Mouse (Mus musculus): ENCODE measurements around the gene Stard13.

Stard13 gene

DNA sequence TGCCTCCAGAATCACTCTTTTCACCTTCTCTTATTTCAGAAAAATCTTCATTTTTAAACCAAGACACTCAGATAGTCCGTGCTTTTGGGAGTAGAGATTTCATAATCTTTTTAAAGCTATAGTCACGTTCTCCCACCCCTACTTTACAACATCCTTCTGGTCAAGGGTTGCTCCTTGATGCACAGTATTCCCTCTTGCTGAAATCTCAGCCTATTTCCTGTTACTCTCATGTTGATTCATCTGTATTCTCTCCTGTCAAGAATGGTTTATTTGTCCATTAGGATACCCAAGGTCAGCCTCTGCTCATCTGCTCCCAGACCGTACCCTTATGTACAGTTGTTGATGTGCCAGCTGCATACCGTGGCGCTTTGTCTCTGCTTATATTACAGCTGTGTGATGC, 89.7 kb downstream of the Stard13 start:
- intact Hi-C loops (cut with DNase I), result no loop called here

DNA sequence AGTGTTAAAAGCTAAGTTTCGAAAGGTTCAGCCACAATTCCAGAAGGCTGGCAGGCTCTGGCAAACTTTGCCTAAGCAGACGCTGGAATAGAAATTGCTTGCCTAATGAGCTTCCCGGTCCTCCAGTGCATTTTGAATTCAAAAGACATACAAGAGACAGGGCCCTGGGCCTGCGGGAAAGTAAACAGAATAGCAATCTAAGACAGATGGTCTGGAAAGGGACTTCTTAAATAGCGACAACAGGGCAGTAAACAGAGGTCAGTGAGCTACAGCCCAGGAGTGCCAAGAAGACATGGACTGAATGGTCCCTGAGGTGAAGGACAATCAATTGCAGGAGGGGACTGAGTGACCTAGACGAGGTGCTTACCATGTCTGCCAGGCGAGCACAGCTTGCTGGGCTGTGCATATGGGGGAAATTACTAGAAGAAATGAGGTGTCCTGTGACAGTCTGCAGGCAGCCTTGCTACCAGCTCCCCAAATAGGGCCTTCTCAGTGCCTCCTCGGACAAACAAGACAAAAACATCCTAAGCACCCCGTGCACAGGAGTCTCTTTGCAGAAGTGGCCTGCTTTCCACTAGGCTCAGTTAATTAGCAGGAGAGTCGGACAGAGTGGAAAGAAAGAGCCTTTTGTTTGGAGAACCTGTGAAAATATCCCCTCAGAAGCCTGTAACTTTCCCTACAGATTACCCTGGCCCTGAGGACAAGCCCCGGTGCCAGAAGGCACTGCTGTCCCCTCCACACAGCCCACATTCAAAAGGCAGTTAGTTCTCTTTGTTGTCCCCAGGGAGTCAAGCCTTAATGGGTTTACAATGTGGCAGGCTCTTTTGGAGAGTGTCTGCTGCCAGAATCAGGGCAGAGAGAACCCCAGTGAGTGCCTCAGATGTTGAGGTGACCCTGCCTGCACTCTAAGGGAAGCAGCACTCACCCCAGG, 90.7 kb downstream of the Stard13 start:
- intact Hi-C loops (cut with DNase I), result no loop called here

DNA sequence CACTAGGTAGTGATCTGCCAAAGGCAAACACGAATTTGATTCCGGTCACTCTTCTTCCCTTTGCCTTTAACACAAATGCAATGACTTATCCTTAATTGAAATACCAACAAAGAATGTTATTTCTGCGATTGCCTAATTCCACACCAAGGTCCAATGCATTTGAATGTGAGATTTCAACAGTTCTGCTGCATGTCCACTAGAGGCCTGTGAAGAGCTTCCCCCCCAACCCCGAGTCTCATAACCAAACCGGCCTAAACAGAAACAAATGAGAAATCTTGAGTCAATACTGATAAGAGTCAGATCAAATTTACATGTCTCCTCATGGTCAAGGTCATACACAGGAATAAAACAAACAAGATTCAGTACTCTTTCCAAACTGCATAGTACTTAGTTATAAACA, 91.4 kb downstream of the Stard13 start:
- intact Hi-C loops (cut with DNase I), result no loop called here

DNA sequence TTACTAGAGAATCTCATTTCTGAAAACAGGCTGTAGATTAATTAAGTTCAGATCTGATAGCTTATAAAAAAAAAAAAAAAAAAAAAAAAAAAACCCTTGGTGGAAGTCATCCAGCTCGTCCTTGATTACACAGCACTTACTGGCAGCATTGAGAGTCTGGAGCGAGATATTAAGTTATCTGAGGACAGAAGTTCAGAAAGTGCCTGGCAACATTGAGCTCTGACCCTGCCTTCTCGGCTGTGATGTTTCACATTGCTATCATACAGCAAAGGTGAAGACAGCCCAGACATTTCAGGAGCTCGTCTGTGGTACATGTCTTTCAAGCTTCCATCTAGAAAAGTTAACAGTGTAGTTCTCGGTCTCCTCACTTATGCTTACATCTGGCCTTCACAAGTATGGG, 95.7 kb downstream of the Stard13 start:
- intact Hi-C loops (cut with DNase I), result no loop called here

DNA sequence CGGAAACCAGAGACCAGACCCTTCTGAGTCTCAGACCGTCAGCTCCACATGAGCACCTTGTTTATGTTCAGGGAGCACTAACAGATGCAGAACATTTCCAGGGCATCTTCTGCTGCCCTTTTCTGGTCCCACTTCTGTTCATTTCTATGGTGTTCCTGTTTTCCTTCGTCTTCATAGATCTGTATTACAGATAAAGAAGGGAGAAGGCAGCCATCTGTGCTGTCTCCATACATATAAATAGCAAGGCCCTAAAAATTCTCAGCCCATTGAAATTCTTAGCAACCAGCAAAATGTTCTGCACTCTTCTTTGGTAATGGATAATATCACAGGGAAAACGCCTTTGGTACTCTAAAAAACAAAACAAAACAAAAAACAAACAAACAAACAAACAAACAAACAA, 96.3 kb downstream of the Stard13 start:
- intact Hi-C loops (cut with DNase I), result no loop called here

DNA sequence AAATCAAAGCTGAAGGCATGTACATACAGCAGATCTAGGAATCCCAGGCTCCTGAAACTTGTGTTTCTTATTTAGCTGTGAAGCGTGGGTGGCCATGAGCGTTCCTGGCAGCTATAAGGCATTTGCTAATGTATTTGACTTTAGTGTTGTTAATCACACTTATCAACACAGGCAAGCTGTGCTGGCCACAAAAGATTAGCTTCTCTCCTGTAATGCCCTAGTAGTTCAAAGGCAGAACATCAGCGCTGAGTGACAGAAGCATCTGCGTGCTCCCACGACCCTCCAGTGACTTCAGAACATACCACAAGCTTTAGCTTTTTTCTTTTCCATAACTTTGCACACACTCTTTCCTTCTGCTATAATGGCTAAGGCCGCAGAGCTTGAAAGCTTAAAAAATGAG, 97.7 kb downstream of the Stard13 start:
- intact Hi-C loops (cut with DNase I), result no loop called here

DNA sequence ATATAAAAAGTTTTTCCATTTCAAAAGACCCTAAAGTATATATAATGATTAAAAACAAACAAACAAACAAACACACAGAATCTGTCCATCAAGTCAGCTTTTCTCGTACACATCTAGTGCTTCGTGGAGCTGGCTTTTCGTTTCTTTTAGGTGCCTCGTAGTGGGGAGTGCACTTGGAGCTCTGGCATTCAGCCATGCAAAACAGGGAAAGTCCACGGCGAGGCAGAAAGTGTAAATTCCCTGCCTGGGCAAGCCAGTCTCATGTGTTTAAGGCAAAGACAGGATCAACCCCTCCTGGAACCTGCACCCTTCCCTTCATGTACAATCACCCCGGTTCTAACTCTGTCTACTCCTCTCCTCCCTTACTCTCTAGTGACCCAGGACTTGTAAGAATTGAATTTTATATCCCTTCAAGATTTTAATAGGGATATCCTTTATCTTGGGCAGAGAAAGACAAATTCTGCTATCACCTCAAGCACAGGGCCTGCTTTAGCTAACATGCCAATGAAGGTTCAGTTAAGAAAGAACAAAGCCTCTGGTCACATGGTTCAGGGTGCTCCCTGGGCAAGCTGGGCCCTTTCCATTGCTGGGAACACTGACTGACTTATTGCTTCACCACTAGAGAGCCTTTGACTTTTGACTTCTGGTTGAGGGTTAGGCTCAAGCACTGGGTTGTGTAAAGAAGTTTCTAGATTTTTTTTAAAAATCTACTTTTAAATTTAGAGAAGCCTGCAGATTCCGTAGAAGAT, 98.4 kb downstream of the Stard13 start:
- intact Hi-C loops (cut with DNase I), result no loop called here

DNA sequence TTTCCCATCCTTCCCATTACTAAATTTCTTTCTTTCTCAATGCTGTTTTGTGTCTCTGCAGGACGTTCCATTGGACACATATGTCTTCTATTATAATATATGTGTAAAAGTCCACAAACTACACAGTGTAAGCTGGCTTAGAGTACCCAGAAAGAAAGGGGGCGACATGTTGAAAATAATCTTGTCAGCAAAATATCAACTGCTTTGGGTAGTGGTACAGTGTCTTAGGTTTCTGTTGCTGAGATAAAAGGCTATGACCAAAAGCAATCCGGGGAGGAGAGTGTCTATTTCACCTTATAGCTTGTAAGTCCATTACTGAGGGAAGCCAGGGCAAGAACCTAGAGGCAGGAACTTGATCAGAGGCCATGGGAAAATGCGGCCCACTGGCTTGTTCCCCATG, 99.4 kb downstream of the Stard13 start:
- intact Hi-C loops (cut with DNase I), result no loop called here

DNA sequence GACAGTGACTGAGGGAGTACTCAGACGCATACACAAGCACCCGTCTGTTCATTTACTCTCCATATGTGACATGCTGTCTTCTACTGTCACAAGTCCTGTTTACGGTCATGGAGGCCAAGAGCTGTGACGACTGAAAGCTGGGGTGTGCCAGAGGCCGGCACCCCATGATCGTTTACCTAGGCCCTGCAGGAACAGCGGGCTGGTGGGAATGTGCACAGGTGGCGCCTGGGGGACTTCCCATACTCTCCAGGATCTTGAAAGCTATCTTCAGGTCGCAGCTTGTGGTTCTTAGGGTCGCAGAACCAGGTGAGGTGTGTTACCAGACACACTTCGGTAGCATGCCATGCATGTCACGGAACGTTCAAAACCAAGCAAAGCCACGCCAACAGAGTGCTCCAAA, 99.9 kb downstream of the Stard13 start:
- intact Hi-C loops (cut with DNase I), result no loop called here

DNA sequence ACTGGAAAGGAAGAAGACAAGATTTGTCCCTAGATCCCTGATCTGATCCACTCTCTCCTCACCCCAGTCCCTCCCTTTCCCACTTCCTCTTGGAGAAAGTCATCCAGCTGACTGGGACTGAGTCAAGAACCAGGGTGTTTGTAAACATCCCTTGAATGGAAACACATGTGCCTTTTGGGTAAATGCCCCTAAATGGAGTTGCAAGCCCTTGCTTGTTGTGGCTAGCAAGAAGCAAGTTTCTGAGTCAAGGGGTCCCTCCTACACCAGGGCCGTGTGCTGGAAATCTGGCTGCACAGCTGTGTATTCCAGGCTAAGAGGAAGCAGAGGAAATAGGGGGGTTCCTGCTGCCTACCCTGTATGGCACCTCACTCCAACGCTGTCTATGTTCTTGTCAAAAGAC, 103.9 kb downstream of the Stard13 start:
- intact Hi-C loops (cut with DNase I), result no loop called here

DNA sequence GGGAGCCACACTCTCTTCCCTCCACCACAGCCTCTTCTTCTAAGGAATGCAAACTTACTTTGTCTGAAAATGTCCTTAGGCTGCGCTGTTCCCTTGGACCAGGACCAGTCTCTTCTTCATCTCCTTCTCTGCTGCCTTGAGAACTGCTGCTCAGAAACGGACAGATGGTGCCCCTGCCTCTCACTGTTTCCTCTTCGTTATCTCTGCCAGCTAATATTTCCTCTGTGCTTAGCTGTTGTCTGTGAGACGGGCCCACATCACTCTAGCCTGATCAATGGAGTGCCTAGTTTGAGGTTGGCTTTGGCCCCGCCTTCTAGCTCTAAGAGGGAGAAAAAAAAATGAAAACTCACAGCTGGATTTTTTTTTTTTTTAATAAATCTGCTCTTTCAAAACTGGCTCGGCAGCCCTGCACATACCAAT, 106.3 kb downstream of the Stard13 start:
- intact Hi-C loops (cut with DNase I), result no loop called here

DNA sequence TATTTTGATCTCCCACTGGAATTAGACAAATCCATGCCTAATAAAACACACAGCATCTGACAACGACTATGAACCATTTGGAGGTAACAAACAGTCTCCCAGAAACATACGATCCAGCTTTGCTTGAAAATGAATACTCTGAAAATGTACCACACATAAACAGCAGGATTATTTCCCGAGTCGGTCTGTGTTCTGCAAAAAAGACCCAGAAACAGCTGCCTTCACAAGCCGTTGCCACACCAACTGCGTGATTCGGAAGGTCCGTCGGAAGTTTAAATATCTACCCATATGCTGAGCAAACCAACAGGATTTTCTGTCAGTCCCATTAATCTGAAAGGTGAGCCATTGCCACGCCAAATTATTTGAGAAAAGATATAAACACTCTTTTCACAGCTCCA, 107.0 kb downstream of the Stard13 start:
- intact Hi-C loops (cut with DNase I), result no loop called here

DNA sequence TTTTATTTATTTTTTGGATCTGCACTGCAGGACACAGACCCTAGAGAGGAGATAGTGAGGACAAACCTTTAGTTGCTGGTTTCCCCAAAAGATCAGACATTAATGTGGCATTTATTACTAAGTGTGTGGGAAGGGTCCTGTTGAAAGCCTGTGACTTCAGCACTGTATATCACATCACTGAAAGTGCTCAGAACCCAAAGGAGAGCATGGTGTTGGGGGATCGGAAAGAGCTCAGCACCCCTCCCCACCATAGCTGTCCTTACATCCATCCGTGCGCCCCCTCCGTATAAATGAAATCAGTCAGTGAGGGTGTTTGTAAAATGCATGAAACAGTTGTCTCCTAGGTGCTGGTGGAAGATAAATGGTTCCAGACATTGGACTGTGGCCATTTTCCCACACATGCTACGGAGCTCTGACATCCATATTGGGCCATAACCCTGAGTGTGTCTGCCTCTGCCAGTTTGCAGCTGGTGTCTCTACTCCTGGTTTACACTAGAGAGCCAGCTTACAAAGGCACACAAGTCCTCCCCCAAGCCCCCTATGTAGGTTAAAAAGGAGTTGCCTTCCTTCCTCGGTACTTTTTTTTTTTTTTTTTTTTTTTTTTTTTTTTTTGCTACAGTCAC, 107.5 kb downstream of the Stard13 start:
- intact Hi-C loops (cut with DNase I), result no loop called here

DNA sequence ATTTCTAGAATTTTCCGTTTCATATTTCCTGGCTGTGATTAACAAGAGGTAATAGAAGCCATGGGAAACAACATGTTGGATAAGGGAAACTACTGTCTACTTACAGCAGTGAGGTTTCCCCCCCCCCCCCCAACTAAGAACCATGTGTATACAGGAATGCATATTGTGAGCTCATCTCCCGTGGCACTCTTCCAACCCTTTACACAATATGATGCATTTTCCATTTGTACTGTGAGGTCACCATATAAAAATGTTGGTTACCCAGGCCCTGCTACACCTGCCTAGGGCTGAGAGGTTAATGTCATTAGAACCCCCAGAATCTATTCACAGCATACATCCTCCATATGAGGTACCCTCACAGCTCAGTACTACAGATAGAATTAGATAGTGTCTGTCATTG, 115.8 kb downstream of the Stard13 start:
- intact Hi-C loops (cut with DNase I), result no loop called here

DNA sequence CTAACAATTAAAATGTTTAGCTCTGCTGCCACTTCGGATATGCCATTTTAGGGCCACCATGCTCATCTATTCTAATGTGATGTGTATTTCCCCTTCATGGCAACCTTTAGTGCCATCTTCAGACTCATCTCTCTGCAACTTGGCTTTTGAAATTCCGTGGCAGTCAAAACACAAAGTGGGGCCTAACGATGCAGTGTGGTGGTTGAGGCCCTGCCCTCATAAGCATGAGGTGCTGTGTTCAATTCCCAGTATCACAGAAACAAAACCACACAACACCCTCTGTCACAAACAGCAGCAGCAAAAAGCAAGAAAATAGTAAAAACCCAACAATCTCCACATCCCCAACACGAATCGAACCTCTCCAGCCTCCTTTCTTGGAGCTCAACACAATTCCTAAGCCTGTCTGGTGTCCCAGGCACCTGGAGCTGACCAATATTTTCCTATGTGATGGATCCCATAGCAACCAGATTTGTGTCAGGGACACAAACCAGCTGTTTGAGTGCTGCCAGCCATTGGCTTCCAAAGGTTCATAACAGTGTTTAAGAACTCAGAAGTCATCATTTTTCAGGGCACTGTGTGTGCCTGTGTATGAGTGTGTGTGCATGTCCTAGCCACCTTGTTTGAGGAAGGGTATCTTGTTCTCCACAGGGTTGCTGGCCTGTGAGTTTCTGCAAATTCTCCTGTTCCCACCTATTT, 117.3 kb downstream of the Stard13 start:
- intact Hi-C loops (cut with DNase I), result no loop called here

DNA sequence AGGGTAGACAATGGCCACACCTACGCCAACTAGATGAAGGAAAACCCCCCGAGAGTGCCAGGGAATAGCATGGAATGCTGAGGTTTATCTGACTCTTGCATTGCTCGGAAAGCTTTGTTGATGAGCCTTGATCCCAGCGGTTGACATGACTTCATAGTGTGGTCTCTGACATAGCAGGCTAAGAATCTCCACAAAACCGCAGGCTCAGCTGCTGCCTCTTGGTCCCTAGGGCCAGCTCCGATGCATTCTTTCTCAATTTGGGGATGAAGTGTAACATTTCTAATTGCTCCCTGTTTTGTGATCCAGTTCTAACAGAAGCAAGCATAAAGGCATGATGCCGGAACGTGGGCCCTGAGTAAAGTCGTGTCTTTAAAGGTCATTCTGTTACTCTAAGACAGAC, 120.9 kb downstream of the Stard13 start:
- intact Hi-C loops (cut with DNase I), result no loop called here

DNA sequence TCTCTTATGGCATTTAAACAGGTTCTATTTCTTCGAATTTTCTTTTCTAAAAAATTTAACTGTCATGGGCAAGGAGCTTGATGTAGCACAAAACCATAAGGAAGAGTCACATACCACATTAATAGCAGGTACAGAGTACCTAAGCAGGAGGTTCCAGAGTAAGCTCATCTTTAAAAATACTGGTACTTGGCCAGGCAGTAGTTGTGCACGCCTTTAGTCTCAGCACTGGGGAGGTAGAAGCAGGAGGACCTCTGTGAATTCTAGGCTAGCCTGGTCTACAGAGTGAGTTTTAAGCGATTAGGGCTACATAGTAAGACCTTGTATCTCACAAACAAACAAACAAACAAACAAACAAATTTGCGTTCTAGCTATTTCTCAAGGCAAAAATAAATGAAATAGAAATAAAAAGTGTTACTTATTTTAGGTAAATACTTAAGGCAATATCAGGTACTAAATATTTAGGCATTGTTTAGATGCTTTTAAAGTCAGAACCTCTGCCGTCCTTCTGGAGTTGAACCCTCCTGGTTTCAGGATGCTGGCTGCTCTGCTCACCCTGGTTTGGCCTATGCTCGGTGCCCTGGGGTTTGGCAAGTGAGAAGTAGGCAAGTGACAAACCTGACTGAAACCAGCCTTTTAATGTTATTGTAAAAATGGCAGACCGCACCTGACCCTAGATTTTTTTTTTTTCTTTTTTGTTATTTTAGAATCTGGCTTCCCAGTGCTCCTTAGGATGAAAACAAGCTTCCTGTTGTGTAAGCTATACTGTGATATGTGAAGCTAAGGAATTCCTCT, 122.4 kb downstream of the Stard13 start:
- intact Hi-C loops (cut with DNase I), result no loop called here

DNA sequence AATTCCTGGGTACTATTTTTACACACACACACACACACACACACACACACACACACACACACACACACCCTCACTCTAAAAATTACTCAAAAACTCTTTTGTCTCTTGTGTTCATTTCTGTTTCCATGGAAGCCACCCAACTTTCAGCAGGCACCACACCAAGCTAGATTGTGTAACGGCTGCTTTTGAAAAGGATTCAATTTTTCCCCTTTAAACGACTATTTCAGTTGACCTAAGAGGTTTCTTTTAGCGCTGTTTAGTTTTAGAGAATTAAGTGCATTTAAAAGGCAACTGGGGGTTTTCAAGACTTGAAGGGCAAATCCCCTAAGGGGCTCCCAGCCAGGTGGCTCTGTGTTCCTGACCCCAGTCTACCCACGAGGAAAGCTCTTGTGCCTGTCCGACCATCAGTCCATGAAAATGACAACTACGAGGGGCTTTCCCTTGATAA, 123.2 kb downstream of the Stard13 start:
- intact Hi-C loops (cut with DNase I), result no loop called here

DNA sequence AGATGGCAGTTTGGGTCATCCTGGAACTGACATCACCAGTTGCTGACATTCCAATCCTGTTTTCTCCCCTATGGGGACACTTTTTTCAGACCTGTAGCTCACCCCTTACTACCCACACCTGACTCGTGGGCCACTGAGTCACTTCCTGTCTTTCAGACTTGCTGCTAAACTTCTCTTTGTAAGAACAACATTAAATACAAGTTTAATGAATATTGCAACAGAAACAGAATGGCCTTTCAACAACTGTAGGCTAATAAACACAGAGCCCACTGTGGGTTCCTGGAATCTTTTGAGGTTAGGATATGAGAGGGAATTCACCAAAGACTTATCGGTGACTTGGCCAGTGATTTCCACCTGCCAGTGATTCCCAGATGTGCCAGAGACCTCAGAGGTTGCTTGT, 123.8 kb downstream of the Stard13 start:
- intact Hi-C loops (cut with DNase I), result no loop called here

DNA sequence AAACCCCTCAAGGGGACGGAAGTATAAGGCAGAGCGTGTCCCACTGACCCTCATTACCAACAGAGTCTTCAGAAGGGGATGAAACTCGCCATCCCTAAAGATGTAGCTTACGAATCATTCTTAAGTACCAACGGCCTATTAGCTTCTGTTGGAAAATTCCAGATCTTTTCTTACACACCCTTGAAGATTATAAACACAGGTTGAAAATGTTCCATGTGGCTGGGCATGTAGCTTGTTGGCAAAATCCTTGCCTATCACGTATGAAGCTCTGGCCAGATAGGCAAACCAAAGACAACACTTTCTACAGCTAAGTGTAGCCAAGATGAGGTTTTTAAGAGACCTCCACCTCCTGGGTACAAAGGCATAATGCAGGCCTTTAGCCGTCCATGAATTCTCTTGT, 124.7 kb downstream of the Stard13 start:
- intact Hi-C loops (cut with DNase I), result no loop called here
